Mouse (Mus musculus): Measurements from ENCODE around the gene Gm614. TPM values are rescaled to one million over a fixed set of nuclear protein-coding genes. Genes with fewer than 3 reads are reported as not detected.

Gm614 gene
- polyA plus RNA-seq, 1 experiment from 2014 or later: 0.21 TPM

GRCm38 (mm10) chrX:101254740-101255139 is 9.1 kb downstream of the Gm614 start:
- Histone ChIP-seq H3K27ac (replicated peaks) (no peak overlapping the region), H3K9me3 (no peaks in the 10 kb centered on the region), H3K4me2 (peak overlapping the region; percentile 78), H3K4me3 (peak overlapping the region; percentile 54), H3K4me1 (replicated peaks) (0 out of 2 replicates have a peak, but pooled peaks cover 3% of the 10 kb centered on the region), H3K27me3 (no peaks in the 10 kb centered on the region), H3K36me3 (no peaks in the 10 kb centered on the region), H3K9ac (peak overlapping the region; percentile 31)
- WGBS: 23% methylated on average over 26 of the region's 26 CpGs
- peak; percentile 25 for ATAC-seq (ENCODE audit: low FRiP score, low read depth)

- WGBS: 20% methylated on average over 46 of the region's 47 CpGs
- peak within 1 kb of the TSS; percentile 78 for H3K4me2 ChIP-seq
- peak within 1 kb of the TSS; percentile 54 for H3K4me3 ChIP-seq
- H3K9ac ChIP-seq: peak within 1 kb of the TSS; percentile 31
- H3K4me1 ChIP-seq (replicated peaks): 0 out of 2 replicates have a peak, but pooled peaks cover 3% of the 10 kb centered on the region
- no peaks in the 10 kb centered on the region for H3K36me3 ChIP-seq
- 0 out of 2 replicates have a peak within 1 kb of the TSS, but pooled peaks have one; percentile 25 for H3K27ac ChIP-seq (replicated peaks)
- H3K27me3 ChIP-seq: 0 out of 2 replicates have a peak, but pooled peaks cover 2% of the 10 kb centered on the region
- no peaks in the 10 kb centered on the region for H3K9me3 ChIP-seq
- ATAC-seq (ENCODE audit: low FRiP score, low read depth): peak; percentile 93
Measured at GRCm38 (mm10) chrX:101253952-101254729, 9.7 kb downstream of the Gm614 start, which contains the start of gene Foxo4. Gene Foxo4 (plus strand): TSS chrX:101254528.

GRCm38 (mm10) chrX:101245011-101245410 is 18.8 kb downstream of the Gm614 start:
- H3K4me2 ChIP-seq: no peak overlapping the region
- WGBS: 33% methylated on average over 1 of the region's 1 CpGs
- no peak for ATAC-seq (ENCODE audit: low FRiP score, low read depth)

GRCm38 (mm10) chrX:101222796-101223162 is 41.0 kb downstream of the Gm614 start:
- H3K4me3 ChIP-seq: peak overlapping the region; percentile 59
- no peak; the same call in none of the 2 replicates for ATAC-seq (ENCODE audit: low FRiP score, low read depth)
- no peaks in the 10 kb centered on the region for H3K27me3 ChIP-seq
- H3K36me3 ChIP-seq: no peaks in the 10 kb centered on the region
- H3K27ac ChIP-seq (replicated peaks): peak overlapping the region; percentile 67
- H3K9me3 ChIP-seq: no peaks in the 10 kb centered on the region
- H3K4me2 ChIP-seq: peak overlapping the region; percentile 52
- WGBS: 29% methylated on average over 7 of the region's 7 CpGs
- H3K9ac ChIP-seq: peak overlapping the region; percentile 42
- peaks cover 12% of the 10 kb centered on the region; the same call in 1 of the 2 replicates for H3K4me1 ChIP-seq (replicated peaks)

More at GRCm38 (mm10) chrX:101245011-101245410, 18.8 kb downstream of the Gm614 start:
- Histone ChIP-seq H3K4me3 (no peak overlapping the region), H3K36me3 (no peaks in the 10 kb centered on the region), H3K9me3 (no peaks in the 10 kb centered on the region), H3K27me3 (0 out of 2 replicates have a peak, but pooled peaks cover 5% of the 10 kb centered on the region), H3K4me1 (replicated peaks) (no peaks in the 10 kb centered on the region), H3K9ac (no peak overlapping the region), H3K27ac (replicated peaks) (no peak overlapping the region)

DNA sequence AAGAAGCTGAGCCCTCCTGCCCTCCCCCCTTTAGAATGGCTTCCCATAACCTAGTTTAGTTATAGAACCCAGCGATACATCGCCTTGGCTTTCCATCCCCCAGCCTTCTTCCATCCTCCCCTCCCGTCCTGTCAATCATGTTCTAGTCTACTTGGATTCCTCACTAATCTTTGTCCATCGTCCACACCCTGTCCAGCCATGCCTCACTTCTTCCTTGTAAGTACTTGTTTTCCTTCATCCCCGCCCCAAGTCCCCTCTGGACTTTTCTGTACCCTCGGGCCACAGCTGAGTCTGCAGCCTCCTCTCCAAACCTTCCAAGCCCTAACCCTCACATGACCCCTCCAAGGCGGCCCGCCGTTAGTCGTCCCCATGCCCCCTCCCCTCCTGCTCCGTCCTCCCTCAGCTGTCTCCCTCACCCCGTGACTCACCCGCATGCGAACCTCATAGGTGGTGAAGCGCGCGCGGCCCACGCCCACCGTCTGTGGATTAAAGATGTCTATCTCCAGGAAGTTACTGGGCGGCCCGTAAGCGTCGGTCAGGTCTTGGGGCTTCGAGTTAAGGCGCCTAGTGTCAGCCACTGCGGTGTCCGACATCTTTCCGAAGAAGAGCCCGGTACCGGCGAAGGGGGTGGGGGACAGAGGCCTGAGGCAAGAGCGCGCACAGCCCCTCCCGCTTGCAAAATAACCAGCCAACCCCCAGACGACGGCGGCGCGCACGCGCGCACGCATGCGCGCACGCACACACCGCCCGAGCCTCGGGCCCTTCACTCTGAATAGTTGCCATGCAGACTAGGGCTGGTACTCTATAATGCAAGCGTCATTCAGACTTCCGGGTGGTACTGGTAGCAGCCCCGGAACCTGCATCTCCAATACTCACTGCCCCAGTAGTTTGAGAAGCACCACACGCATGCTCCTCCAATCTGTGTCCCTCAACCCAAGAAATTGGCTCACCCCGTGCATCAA is 41.7 kb downstream of the Gm614 start, which contains the start of gene Snx12:
Gene Snx12, minus strand, starts transcription at position 730 of the 962 bp plus-strand sequence.
- ATAC-seq (ENCODE audit: low FRiP score, low read depth): peak; percentile 98
- H3K4me1 ChIP-seq (replicated peaks): peaks cover 12% of the 10 kb centered on the region; the same call in 1 of the 2 replicates
- peak within 1 kb of the TSS; percentile 63 for H3K9ac ChIP-seq
- 19% methylated on average over 55 of the region's 55 CpGs for WGBS
- no peaks in the 10 kb centered on the region for H3K9me3 ChIP-seq
- H3K4me3 ChIP-seq: peak within 1 kb of the TSS; percentile 59
- peak within 1 kb of the TSS; percentile 60 for H3K4me2 ChIP-seq
- H3K27ac ChIP-seq (replicated peaks): peak within 1 kb of the TSS; percentile 84
- H3K27me3 ChIP-seq: no peaks in the 10 kb centered on the region
- H3K36me3 ChIP-seq: no peaks in the 10 kb centered on the region

Other genes with a start within 250 kb of the Gm614 start
- 0.05 TPM in 1 of 2 replicates, not detected in the other for gene Tex11, start 204.3 kb downstream of the Gm614 start, polyA plus RNA-seq (2015; fragmentation: Nextera tagmentation; extraction: Ambion mirVana)
- 6.6 and 7.1 TPM in 2 replicates for gene Slc7a3, start 178.0 kb downstream of the Gm614 start, polyA plus RNA-seq (2015; fragmentation: Nextera tagmentation; extraction: Ambion mirVana)
- gene Snx12, start 41.4 kb downstream of the Gm614 start, polyA plus RNA-seq (2015; fragmentation: Nextera tagmentation; extraction: Ambion mirVana): 45.6 and 47.6 TPM in 2 replicates
- gene Foxo4, start 9.5 kb downstream of the Gm614 start, polyA plus RNA-seq (2015; fragmentation: Nextera tagmentation; extraction: Ambion mirVana): 0.85 and 1.0 TPM in 2 replicates
- 6.4 TPM in 2 replicates for gene Il2rg, start 4.3 kb upstream of the Gm614 start, polyA plus RNA-seq (2015; fragmentation: Nextera tagmentation; extraction: Ambion mirVana)
- not detected in 2 replicates for gene Gm20489, start 5.0 kb upstream of the Gm614 start, polyA plus RNA-seq (2015; fragmentation: Nextera tagmentation; extraction: Ambion mirVana)
- 26.4 and 26.9 TPM in 2 replicates for gene Med12, start 10.0 kb upstream of the Gm614 start, polyA plus RNA-seq (2015; fragmentation: Nextera tagmentation; extraction: Ambion mirVana)
- gene Nlgn3, start 35.2 kb upstream of the Gm614 start, polyA plus RNA-seq (2015; fragmentation: Nextera tagmentation; extraction: Ambion mirVana): 73.2 and 87.8 TPM in 2 replicates
- 1.7 and 1.9 TPM in 2 replicates for gene Gjb1, start 112.4 kb upstream of the Gm614 start, polyA plus RNA-seq (2015; fragmentation: Nextera tagmentation; extraction: Ambion mirVana)
- 83.4 and 85.6 TPM in 2 replicates for gene Zmym3, start 156.9 kb upstream of the Gm614 start, polyA plus RNA-seq (2015; fragmentation: Nextera tagmentation; extraction: Ambion mirVana)
- gene Nono, start 165.3 kb upstream of the Gm614 start, polyA plus RNA-seq (2015; fragmentation: Nextera tagmentation; extraction: Ambion mirVana): 298 and 299 TPM in 2 replicates
- 1.1 and 2.0 TPM in 2 replicates for gene Itgb1bp2, start 185.1 kb upstream of the Gm614 start, polyA plus RNA-seq (2015; fragmentation: Nextera tagmentation; extraction: Ambion mirVana)